Mouse (Mus musculus): ENCODE data around the gene Shc1.

- no peak for TF ChIP-seq POLR2A (IDR thresholded peaks at IDR 0.05; ENCODE audit: low read depth, low read length)
- TF ChIP-seq CTCF (IDR thresholded peaks at IDR 0.05; ENCODE audit: extremely low read depth, insufficient read length, insufficient replicate concordance, low read depth, low read length) = no peak
Measured at GRCm38 (mm10) chr3:89401329-89401728, 16.9 kb upstream of the Shc1 start.

Data from small intestine, adult 2 months (tissue).